Mouse (Mus musculus) thymus, adult 2 months (tissue): Measurements from ENCODE around the gene Tecpr2.

Experiments used
- CTCF ChIP-seq: fragments of 200-500 bp; IDR thresholded peaks from 2 replicates; pipeline ENCODE4 v1.5.1; 2012; ENCODE audit warnings: mild to moderate bottlenecking, control low read depth, low read length, moderate library complexity, borderline replicate concordance; ENCODE audit not compliant: control insufficient read depth, poor library complexity, insufficient read depth; ENCODE audit errors: extremely low read depth
- POLR2A ChIP-seq: fragments of 200-500 bp; IDR thresholded peaks from 2 replicates; pipeline ENCODE4 v1.6.1; 2012; ENCODE audit warnings: mild to moderate bottlenecking, low read length, control low read depth, moderate library complexity; ENCODE audit not compliant: control insufficient read depth, poor library complexity, insufficient read depth; ENCODE audit errors: extremely low read depth

- TF ChIP-seq CTCF = 0 out of 2 replicates have a peak, but pooled peaks have one; percentile 49
- peak; percentile 79 for TF ChIP-seq POLR2A
These were observed 89.7 kb downstream of the Tecpr2 start, which contains the start of gene Ankrd9 for GRCm38 (mm10) chr12:110978607-110979406.
